Mouse (Mus musculus): ENCODE measurements around the gene Ccrl2. TPM values are rescaled to one million over a fixed set of nuclear protein-coding genes. Genes with fewer than 3 reads are reported as not detected.

Gene Ccrl2
- polyA plus RNA-seq (2012; rRNA removed), result 1.3 and 1.4 TPM in 2 replicates

GRCm38 (mm10) chr9:111056798-111057543 lies at the start of gene Ccrl2:
Gene Ccrl2 (minus strand): TSS chr9:111057519.

GRCm38 (mm10) chr9:111019022-111019421 lies 38.3 kb downstream of the Ccrl2 start, which contains the start of gene Ltf:
Gene Ltf (plus strand): TSS chr9:111019271.

Other genes starting within 250 kb of the Ccrl2 start
- not detected in 2 replicates for gene Prss44, start 243.5 kb downstream of the Ccrl2 start, polyA plus RNA-seq (2012; rRNA removed)
- not detected in 2 replicates for gene Prss43, start 230.8 kb downstream of the Ccrl2 start, polyA plus RNA-seq (2012; rRNA removed)
- gene Prss45, start 222.9 kb downstream of the Ccrl2 start, polyA plus RNA-seq (2012; rRNA removed), result not detected in 2 replicates
- gene Prss46, start 213.0 kb downstream of the Ccrl2 start, polyA plus RNA-seq (2012; rRNA removed), result 0.05 TPM in 1 of 2 replicates, not detected in the other
- not detected in 2 replicates for gene Prss50, start 199.6 kb downstream of the Ccrl2 start, polyA plus RNA-seq (2012; rRNA removed)
- gene Als2cl, start 177.6 kb downstream of the Ccrl2 start, polyA plus RNA-seq (2012; rRNA removed), result 28.8 and 29.6 TPM in 2 replicates
- gene Tmie, start 177.4 kb downstream of the Ccrl2 start, polyA plus RNA-seq (2012; rRNA removed), result 0.93 and 0.97 TPM in 2 replicates
- not detected in 2 replicates for gene Fam240a, start 140.7 kb downstream of the Ccrl2 start, polyA plus RNA-seq (2012; rRNA removed)
- gene Tdgf1, start 111.4 kb downstream of the Ccrl2 start, polyA plus RNA-seq (2012; rRNA removed), result not detected in 2 replicates
- 0.02 and 0.04 TPM in 2 replicates for gene Lrrc2, start 106.0 kb downstream of the Ccrl2 start, polyA plus RNA-seq (2012; rRNA removed)
- 1.0 and 3.1 TPM in 2 replicates for gene Rtp3, start 66.9 kb downstream of the Ccrl2 start, polyA plus RNA-seq (2012; rRNA removed)
- 1.4 and 3.8 TPM in 2 replicates for gene Ltf, start 38.2 kb downstream of the Ccrl2 start, polyA plus RNA-seq (2012; rRNA removed)
- gene Lrrfip2, start 60.1 kb upstream of the Ccrl2 start, polyA plus RNA-seq (2012; rRNA removed), result 2.6 and 3.8 TPM in 2 replicates
- gene Mlh1, start 214.3 kb upstream of the Ccrl2 start, polyA plus RNA-seq (2012; rRNA removed), result 3.4 and 4.8 TPM in 2 replicates
- 1.2 and 1.7 TPM in 2 replicates for gene Epm2aip1, start 214.4 kb upstream of the Ccrl2 start, polyA plus RNA-seq (2012; rRNA removed)